Mouse (Mus musculus) thymus, adult 2 months (tissue): ENCODE data around the gene Hecw2.

Experiments
- CTCF ChIP-seq: fragments of 200-500 bp; IDR thresholded peaks from 2 replicates; pipeline ENCODE4 v1.5.1; 2012; ENCODE audit warnings: mild to moderate bottlenecking, control low read depth, low read length, moderate library complexity, borderline replicate concordance; ENCODE audit not compliant: control insufficient read depth, poor library complexity, insufficient read depth; ENCODE audit errors: extremely low read depth
- POLR2A ChIP-seq: fragments of 200-500 bp; IDR thresholded peaks from 2 replicates; pipeline ENCODE4 v1.6.1; 2012; ENCODE audit warnings: mild to moderate bottlenecking, low read length, control low read depth, moderate library complexity; ENCODE audit not compliant: control insufficient read depth, poor library complexity, insufficient read depth; ENCODE audit errors: extremely low read depth

DNA sequence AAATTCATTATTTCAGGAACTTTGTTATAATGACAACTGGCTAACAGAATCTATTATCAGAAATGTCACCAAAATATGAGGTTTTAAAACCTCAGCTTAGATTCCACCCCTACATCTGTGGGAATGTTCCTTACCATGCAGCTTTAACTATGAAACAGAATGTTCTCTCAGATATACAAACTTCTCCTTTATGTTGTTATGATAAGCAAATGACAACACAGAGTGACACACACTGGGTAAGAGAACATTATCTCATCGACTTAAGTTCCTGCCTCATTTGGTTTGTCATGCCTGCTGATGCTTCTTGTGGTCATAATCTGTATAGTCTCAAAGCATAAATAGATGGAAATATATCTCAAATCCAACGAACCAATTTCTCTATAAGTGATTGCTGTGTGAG, 312.5 kb downstream of the Hecw2 start:
- no peak for TF ChIP-seq CTCF
- no peak for TF ChIP-seq POLR2A
